Mouse (Mus musculus) heart, embryonic 10.5 days (tissue): Measurements from ENCODE around the gene Mybl2. TPM values are rescaled to one million over a fixed set of nuclear protein-coding genes. Genes with fewer than 3 reads are reported as not detected.

ENCODE experiments used
- DNase-seq: peaks from one replicate; pipeline ENCODE4 v3.0.0-alpha.2; 2017; ENCODE audit warnings: low spot score
- H3K27ac ChIP-seq: fragments of 300-500 bp; sonication (generic); 2 replicates; pipeline ENCODE4 v1.5.1; 2016; ENCODE audit warnings: mild to moderate bottlenecking
- H3K27me3 ChIP-seq: fragments of 300-500 bp; sonication (generic); 2 replicates; pipeline ENCODE4 v1.6.1; 2016; ENCODE audit warnings: mild to moderate bottlenecking; ENCODE audit not compliant: poor library complexity, insufficient read depth, severe bottlenecking
- H3K36me3 ChIP-seq: fragments of 300-500 bp; sonication (generic); 2 replicates; pipeline ENCODE4 v1.6.1; 2016; ENCODE audit warnings: mild to moderate bottlenecking, moderate library complexity
- H3K4me1 ChIP-seq: fragments of 300-500 bp; sonication (generic); 2 replicates; pipeline ENCODE4 v1.6.1; 2016; ENCODE audit warnings: mild to moderate bottlenecking
- H3K4me3 ChIP-seq: fragments of 300-500 bp; sonication (generic); 2 replicates; pipeline ENCODE4 v1.5.1; 2016; ENCODE audit warnings: mild to moderate bottlenecking, moderate library complexity
- H3K9me3 ChIP-seq: fragments of 300-500 bp; sonication (generic); 2 replicates; pipeline ENCODE4 v1.6.1; 2016; ENCODE audit warnings: mild to moderate bottlenecking, moderate library complexity
- WGBS: fragments of 180-500 bp; shearing (Covaris S2); methylation state at CpG from one replicate; pipeline ENCODE4 v1.1.7; 2016; 5-methylcytosine and 5-hydroxymethylcytosine counted together
- polyA plus RNA-seq: library from polyadenylated mRNA; unstranded; fragments of >200 nt; fragmentation: Nextera tagmentation; extraction: Ambion mirVana; gene quantifications from 2 replicates; pipeline ENCODE4 v1.2.1, GENCODE M21; 2016

Mybl2 gene
- 30.2 and 38.2 TPM in 2 replicates for polyA plus RNA-seq

DNA sequence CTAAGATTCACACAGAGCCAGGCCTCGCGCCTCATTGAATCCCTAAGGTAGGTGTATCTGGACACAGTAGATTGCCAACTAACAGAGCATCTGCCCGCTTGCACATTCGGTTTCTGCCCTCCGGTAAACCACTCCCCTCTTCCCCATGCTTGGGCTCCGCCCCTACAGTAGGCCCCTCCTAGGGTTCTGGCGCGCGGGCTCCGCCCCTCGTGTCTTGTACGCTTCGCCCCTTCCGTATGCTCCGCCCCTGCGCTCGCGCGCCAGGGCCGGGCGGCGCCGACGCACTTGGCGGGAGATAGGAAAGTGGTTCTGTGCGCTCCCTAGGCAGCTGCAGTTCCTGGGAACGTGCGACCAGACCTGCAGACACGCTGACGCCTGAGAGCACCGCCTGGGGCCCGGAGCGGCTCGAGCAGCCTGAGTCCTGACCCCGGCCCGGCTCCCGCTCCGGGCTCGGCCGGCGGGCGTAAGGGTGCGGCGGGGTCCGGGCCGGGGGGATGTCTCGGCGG lies at the start of gene Mybl2:
Gene Mybl2, plus strand, starts transcription at position 353 of the 506 bp plus-strand sequence.
- peaks cover 53% of the 10 kb centered on the region for H3K4me1 ChIP-seq
- WGBS = under 1% methylated on average over 48 of the region's 48 CpGs
- H3K27me3 ChIP-seq = no peaks in the 10 kb centered on the region
- DNase-seq = peak; percentile 98
- no peaks in the 10 kb centered on the region for H3K9me3 ChIP-seq
- peak within 1 kb of the TSS; percentile 93 for H3K27ac ChIP-seq
- peak within 1 kb of the TSS; percentile 86 for H3K4me3 ChIP-seq
- 0 out of 2 replicates have a peak, but pooled peaks cover 4% of the 10 kb centered on the region for H3K36me3 ChIP-seq

DNA sequence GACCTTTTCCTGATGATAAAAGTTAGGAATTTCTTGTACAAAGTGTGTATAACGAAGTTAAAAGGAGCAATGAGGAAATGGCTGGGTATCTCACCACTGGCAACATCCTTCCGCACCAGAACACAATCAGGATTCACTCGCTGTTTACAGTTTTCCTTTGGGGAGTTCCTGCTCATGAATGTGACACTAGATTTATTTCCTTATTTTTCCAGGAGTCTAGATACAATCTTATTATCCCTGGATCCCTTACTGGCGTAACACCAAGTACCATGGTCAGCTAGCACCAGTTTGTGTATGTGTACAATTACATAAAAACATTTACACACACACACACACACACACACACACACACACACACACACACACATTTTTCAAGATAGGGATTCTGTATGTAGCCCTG lies 47.2 kb upstream of the Mybl2 start:
- no peak for DNase-seq
- Histone ChIP-seq H3K27me3 (peaks cover 21% of the 10 kb centered on the region), H3K4me3 (no peak overlapping the region), H3K9me3 (no peaks in the 10 kb centered on the region), H3K4me1 (no peaks in the 10 kb centered on the region), H3K36me3 (no peaks in the 10 kb centered on the region), H3K27ac (no peak overlapping the region)
- 76% methylated on average over 4 of the region's 4 CpGs for WGBS

- under 1% methylated on average over 57 of the region's 57 CpGs for WGBS
- Histone ChIP-seq H3K9me3 (no peaks in the 10 kb centered on the region), H3K36me3 (no peaks in the 10 kb centered on the region), H3K27me3 (no peaks in the 10 kb centered on the region), H3K4me3 (peak within 1 kb of the TSS; percentile 77), H3K4me1 (peaks cover 8% of the 10 kb centered on the region), H3K27ac (peak within 1 kb of the TSS; percentile 92)
- DNase-seq = peak; percentile 95
Measured at GRCm38 (mm10) chr2:163016916-163017743, 37.4 kb upstream of the Mybl2 start, which contains the start of gene Ift52. Gene Ift52, plus strand, starts transcription at chr2:163017354.

GRCm38 (mm10) chr2:163031289-163031688 lies 23.2 kb upstream of the Mybl2 start:
- Histone ChIP-seq H3K4me3 (no peak overlapping the region), H3K27ac (no peak overlapping the region), H3K27me3 (no peaks in the 10 kb centered on the region), H3K9me3 (no peaks in the 10 kb centered on the region), H3K36me3 (peaks cover 96% of the 10 kb centered on the region), H3K4me1 (no peaks in the 10 kb centered on the region)
- WGBS = 91% methylated on average over 5 of the region's 5 CpGs
- DNase-seq = no peak

- H3K4me1 ChIP-seq = peaks cover 4% of the 10 kb centered on the region; the same call in 1 of the 2 replicates
- no peak overlapping the region for H3K27ac ChIP-seq
- no peaks in the 10 kb centered on the region for H3K9me3 ChIP-seq
- 67% methylated on average over 2 of the region's 2 CpGs for WGBS
- peaks cover 96% of the 10 kb centered on the region for H3K36me3 ChIP-seq
- H3K4me3 ChIP-seq = no peak overlapping the region
- no peaks in the 10 kb centered on the region for H3K27me3 ChIP-seq
- no peak for DNase-seq
Measured at GRCm38 (mm10) chr2:163031757-163032156, 22.7 kb upstream of the Mybl2 start.

DNA sequence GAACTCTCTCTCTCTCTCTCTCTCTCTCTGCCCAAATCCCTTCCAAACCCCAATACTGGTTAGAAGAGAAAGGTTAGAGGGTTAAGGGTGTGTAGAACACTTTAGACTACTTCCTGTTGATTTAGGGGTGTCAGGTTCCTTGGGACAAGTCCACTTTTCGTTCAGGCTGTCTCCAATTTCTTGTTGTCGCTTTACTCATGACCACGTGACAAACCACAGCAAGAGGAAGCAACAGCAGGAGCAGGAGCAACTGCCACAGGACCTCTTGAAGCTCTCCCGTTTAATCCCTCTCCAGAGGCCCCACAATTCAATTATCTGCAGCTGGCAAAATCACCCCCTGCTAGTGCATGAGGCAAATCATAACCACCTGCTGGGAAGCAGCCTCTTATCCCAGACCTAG lies 21.9 kb upstream of the Mybl2 start:
- no peak overlapping the region for H3K27ac ChIP-seq
- H3K4me3 ChIP-seq = no peak overlapping the region
- no peak for DNase-seq
- H3K9me3 ChIP-seq = no peaks in the 10 kb centered on the region
- peaks cover 96% of the 10 kb centered on the region for H3K36me3 ChIP-seq
- H3K27me3 ChIP-seq = no peaks in the 10 kb centered on the region
- 32% methylated on average over 4 of the region's 4 CpGs for WGBS
- peaks cover 6% of the 10 kb centered on the region; the same call in 1 of the 2 replicates for H3K4me1 ChIP-seq

GRCm38 (mm10) chr2:163039940-163040339 lies 14.5 kb upstream of the Mybl2 start:
- Histone ChIP-seq H3K27ac (no peak overlapping the region), H3K27me3 (no peaks in the 10 kb centered on the region), H3K36me3 (peaks cover 92% of the 10 kb centered on the region), H3K4me1 (peaks cover 6% of the 10 kb centered on the region; the same call in 1 of the 2 replicates), H3K9me3 (no peaks in the 10 kb centered on the region), H3K4me3 (no peak overlapping the region)
- no peak for DNase-seq
- WGBS = 86% methylated on average over 7 of the region's 7 CpGs

DNA sequence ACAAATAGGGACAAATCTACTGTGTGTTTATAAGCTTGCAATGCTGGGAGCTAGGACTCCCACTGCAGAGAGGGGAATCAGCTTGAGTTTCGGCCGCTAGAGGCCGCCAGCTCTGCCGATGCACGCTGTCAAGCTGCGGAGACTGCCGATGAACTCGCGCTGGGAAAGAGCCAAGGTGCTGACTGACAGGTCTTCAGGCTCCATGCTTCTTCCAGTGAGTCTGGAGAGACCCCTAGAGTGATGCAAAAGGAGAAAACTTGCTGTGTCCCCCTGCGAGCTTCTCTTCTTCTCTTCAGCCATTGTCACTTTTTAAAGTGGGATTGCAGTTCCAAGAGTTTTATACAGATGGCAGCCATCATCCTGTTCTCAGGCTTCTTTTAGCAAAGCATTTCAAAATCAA lies 6.4 kb upstream of the Mybl2 start:
- no peaks in the 10 kb centered on the region for H3K27me3 ChIP-seq
- DNase-seq = peak; percentile 87
- H3K27ac ChIP-seq = no peak overlapping the region
- H3K4me1 ChIP-seq = peaks cover 16% of the 10 kb centered on the region
- peaks cover 49% of the 10 kb centered on the region for H3K36me3 ChIP-seq
- peak overlapping the region; percentile 25 for H3K4me3 ChIP-seq
- WGBS = 3% methylated on average over 10 of the region's 10 CpGs
- H3K9me3 ChIP-seq = no peaks in the 10 kb centered on the region

DNA sequence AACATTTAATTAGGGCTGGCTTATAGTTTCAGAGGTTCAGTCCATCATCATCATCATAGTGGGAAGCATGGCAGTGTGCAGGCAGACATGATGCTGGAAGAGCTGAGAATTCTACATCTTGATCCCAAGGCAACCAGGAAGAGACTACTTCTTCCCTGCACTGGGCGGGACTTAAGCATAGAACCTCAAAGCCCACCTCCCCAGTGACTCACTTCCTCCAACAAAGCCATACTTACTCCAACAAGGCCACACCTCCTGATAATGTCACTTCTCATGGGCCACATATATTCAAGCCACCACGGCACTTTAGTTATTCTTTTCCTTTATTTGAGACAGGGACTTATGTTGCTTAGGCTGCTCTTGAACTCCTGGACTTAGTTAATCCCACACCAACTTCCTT lies 5.4 kb upstream of the Mybl2 start:
- no peaks in the 10 kb centered on the region for H3K9me3 ChIP-seq
- 88% methylated on average over 2 of the region's 2 CpGs for WGBS
- no peak overlapping the region for H3K27ac ChIP-seq
- H3K4me1 ChIP-seq = peaks cover 22% of the 10 kb centered on the region
- no peaks in the 10 kb centered on the region for H3K27me3 ChIP-seq
- H3K4me3 ChIP-seq = no peak overlapping the region
- no peak for DNase-seq
- peaks cover 39% of the 10 kb centered on the region for H3K36me3 ChIP-seq

- DNase-seq = no peak
- Histone ChIP-seq H3K4me3 (no peak overlapping the region), H3K9me3 (no peaks in the 10 kb centered on the region), H3K36me3 (peaks cover 15% of the 10 kb centered on the region), H3K4me1 (peaks cover 48% of the 10 kb centered on the region), H3K27me3 (no peaks in the 10 kb centered on the region), H3K27ac (0 out of 2 replicates have a peak overlapping the region, but pooled peaks have one; percentile 68)
- WGBS = 63% methylated on average over 1 of the region's 1 CpGs
Measured at GRCm38 (mm10) chr2:163051691-163052090, 2.8 kb upstream of the Mybl2 start.

DNA sequence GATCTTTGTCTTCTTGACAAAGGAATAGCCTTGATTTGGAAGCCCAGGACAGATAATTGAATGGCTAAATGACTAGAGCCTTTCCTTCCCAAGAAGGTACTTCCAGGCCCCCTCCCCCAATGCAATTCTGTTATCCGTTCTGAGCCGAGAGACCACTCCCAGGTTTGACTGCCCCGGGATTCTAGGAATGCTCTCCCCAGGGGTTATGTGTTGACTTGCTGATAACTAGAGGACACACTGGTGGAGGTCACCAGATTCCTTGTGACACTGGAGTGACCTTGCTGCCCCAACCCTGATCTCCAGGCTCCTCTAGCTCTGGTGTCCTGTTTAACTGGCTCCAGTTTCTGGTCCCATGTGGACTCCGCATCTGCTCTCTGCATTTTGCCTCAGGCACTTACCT lies 2.4 kb upstream of the Mybl2 start:
- Histone ChIP-seq H3K36me3 (peaks cover 11% of the 10 kb centered on the region), H3K27ac (peak overlapping the region; percentile 68), H3K4me1 (peaks cover 50% of the 10 kb centered on the region), H3K9me3 (no peaks in the 10 kb centered on the region), H3K4me3 (no peak overlapping the region), H3K27me3 (no peaks in the 10 kb centered on the region)
- 13% methylated on average over 4 of the region's 4 CpGs for WGBS
- no peak for DNase-seq

- H3K4me1 ChIP-seq = peaks cover 50% of the 10 kb centered on the region
- no peak for DNase-seq
- WGBS = 69% methylated on average over 4 of the region's 4 CpGs
- peaks cover 6% of the 10 kb centered on the region; the same call in 1 of the 2 replicates for H3K36me3 ChIP-seq
- H3K27ac ChIP-seq = no peak overlapping the region
- H3K9me3 ChIP-seq = no peaks in the 10 kb centered on the region
- no peak overlapping the region for H3K4me3 ChIP-seq
- no peaks in the 10 kb centered on the region for H3K27me3 ChIP-seq
Measured at GRCm38 (mm10) chr2:163052826-163053225, 1.7 kb upstream of the Mybl2 start.

DNA sequence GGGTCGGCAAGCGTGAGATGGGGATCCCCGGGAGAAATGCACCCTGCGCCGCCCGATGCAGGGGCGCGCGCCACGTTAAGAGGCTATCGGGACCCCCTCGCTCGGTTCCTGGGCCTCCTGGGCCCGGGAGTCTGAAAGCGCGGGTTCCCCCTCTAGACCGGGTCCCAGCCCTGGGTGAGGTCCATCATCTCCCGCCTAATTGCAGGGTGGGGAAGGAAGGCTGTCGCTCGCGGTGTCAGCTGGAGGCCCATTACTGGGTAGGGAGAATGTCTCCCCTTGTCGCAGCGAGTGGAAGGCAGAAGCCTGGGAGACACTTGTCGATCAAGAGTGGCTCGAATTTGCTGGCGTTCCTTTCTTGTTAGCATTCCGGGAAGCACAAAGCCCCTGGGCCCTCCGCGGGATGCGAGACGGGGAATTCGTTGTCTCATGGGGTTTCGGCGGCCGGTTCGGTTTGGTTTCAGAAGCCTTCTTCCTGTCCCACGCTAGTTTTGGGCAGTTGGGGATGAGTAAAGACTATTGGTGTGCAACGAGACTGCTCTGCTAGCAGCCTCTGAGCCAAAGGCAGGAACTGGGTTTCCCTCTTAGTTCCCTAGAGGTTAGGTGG lies 506 bp downstream of the Mybl2 start:
- under 1% methylated on average over 36 of the region's 38 CpGs for WGBS
- peak; percentile 80 for DNase-seq

More for the DNA sequence above, 506 bp downstream of the Mybl2 start:
- Histone ChIP-seq H3K4me1 (peaks cover 57% of the 10 kb centered on the region), H3K27ac (peak overlapping the region; percentile 93), H3K27me3 (no peaks in the 10 kb centered on the region), H3K9me3 (no peaks in the 10 kb centered on the region), H3K36me3 (0 out of 2 replicates have a peak, but pooled peaks cover 4% of the 10 kb centered on the region), H3K4me3 (peak overlapping the region; percentile 86)
